Mouse (Mus musculus) heart, adult 2 months (tissue): ENCODE measurements around the gene Tgm3.

Experiments used
- CTCF ChIP-seq: fragments of 200-600 bp; IDR thresholded peaks from 2 replicates; pipeline ENCODE4 v1.8.1; 2022; ENCODE audit warnings: antibody characterized with exemption, mild to moderate bottlenecking, moderate library complexity
- EP300 ChIP-seq: fragments of 200-500 bp; IDR thresholded peaks from 2 replicates; pipeline ENCODE4 v1.6.1; 2011; ENCODE audit warnings: low read depth, low read length, control low read depth; ENCODE audit not compliant: insufficient read depth
- POLR2A ChIP-seq: fragments of 200-500 bp; IDR thresholded peaks from 2 replicates; pipeline ENCODE4 v1.6.1; 2011; ENCODE audit warnings: mild to moderate bottlenecking, low read depth, low read length, control low read depth; ENCODE audit not compliant: insufficient read depth

- no peak for TF ChIP-seq EP300
- no peak for TF ChIP-seq POLR2A
- TF ChIP-seq CTCF: no peak
Measured at GRCm38 (mm10) chr2:129998476-129998875, 13.7 kb upstream of the Tgm3 start.
